Mouse (Mus musculus) urinary bladder, postnatal 36 days (tissue): Measurements from ENCODE around the gene Aip.

Experiments used
- DNase-seq, 2 experiments: peaks; one replicate each; pipeline ENCODE4 v3.0.0; 2022; ENCODE audit warnings: low spot score in 2 of 2, mixed read lengths in 1 of 2

Gene Aip

DNA sequence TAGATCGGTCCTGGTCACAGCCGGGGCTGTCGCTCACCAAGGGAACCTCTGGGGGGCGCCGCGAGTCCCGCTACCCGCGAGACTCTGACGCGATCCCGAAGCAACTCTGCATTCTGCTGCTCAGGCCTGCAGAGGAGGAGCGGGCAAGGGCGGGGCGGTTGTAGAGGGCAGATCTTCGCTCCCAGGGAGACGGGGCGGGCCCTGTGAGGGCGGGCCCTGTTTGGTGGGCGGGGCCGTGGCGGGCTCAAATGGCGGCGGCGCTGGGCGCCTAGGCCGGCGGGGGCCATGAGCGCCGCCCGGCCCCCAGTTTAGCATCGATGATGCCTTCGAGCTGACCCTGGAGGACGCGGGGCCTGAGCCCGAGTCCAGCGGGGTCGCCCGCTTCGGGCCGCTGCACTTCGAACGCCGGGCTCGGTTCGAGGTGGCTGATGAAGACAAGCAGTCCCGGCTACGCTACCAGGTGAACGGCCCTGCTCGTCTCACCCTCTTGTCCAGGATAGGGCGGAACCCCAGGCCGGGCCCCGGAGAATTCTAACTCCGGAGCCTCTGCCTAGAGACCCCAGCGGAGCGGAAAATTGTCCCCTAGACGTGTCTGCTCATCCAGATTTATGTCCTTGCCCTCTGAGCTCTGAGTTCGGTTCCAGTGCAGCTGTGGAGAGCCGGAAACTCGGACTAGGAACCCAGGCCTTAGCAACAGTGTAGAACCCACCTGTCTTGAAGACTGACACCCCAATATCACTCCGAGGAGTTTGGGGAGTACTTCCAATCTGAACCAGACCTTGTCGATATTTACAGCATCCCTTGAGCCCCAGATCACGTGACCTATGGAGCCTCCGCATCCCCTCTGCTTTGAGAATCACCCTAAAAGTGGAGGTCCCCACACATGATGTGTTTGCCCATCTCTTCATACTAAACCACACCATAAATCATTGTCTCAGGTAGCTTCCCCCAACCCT lies at the start of gene Aip:
Gene Aip (minus strand): TSS at position 118 of the 956 bp plus-strand sequence.
- DNase-seq: peak; percentile 96 to 99

DNA sequence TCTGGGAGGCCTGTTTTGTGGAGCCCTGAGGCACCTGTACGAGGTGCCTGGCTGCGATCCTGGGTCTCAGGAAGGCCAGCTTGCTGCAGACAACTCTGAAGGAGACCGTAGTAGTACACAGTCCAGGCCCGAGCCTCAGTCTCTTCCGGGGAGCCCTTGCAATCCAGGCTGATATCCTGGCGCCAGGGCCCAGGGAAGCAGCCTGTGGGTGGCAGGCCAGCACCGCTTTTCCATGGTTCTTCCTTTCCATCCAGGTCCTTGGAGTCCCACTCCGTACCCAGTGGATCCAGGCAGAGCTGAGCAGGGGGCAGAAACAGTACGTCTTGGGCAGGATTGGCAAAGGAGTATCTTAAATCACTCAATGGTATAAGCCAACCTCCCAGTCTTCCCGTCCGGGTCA lies 47.3 kb upstream of the Aip start:
- DNase-seq: no peak

GRCm38 (mm10) chr19:4171393-4172290 lies 46.0 kb upstream of the Aip start:
- no peak for DNase-seq

GRCm38 (mm10) chr19:4170723-4171392 lies 45.2 kb upstream of the Aip start:
- DNase-seq: no peak

DNA sequence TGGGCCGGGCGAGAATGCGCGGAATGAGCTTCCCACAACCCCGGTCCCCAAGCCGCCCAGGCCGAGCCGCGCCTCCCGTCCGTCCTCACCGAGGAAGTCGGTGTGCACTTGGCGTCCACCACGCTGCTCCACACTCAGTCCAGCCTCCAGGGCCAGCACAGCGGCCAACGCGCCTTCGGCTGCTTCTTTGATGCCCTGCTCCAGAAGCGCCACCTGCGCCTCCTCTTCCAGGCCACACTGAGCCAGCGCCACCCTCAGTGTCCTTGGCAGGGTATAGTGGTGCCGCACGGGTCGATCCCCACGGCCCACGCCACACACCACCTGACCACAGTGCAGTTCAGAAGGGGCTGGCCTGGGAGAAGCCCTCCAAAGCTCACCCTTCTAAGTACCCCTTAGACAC lies 44.2 kb upstream of the Aip start:
- DNase-seq: no peak

DNA sequence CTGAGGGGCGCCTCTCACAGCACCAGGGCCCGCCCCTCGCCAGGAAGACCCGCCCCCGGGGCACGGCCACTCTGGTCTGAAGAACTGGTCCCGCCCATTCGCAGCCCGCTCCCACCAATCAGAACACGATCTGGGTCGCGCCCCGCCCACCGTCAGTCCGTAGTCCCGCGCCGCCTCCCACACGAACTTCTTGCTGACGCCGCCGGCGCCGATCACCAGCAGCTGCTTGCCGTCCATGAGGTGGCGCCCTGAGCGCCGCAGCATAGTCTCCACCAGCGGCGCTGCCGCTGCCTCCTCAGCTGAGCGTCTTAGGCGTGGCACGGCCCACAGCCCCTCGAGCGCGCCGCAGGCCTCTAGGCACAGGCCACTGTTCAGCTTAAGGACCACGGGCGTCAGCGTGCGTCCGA lies 43.7 kb upstream of the Aip start:
- peak; percentile 99 to 100 for DNase-seq

DNA sequence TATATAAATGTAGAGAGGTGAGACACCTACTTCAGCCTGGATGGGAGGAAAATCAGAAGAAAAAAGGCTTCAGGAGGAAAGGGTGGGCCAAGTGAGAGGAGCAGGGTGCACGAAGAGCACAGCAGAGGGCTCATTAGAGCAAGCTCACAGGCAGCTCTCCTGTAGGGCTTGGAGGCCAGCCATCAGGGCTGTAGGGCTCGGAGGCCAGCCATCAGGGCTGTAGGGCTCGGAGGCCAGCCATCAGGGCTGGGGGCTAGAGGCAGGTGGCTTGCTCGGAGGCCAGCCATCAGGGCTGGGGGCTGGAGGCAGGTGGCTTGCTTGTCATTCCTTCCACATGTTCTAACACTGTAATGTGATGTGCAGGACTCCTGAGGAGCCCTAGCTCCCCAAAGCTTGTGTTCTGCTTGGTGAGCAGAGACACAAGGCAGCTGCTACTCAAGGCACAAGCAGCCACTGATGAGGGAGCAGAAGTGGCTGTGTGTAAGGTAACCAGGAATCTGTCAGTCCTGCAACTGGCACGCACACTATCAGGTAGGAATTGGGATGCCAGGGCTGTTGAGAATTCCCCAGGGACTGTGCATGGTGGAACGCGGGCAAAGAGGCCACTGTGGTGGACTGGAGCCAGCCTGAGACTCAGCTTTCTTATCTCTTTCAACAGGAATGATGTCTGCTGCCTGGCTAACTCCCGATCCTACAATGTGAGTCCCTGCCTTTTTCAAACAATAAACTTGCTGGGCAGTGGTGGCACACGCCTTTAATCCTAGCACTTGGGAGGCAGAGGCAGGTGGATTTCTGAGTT lies 41.2 kb upstream of the Aip start:
- no peak for DNase-seq

DNA sequence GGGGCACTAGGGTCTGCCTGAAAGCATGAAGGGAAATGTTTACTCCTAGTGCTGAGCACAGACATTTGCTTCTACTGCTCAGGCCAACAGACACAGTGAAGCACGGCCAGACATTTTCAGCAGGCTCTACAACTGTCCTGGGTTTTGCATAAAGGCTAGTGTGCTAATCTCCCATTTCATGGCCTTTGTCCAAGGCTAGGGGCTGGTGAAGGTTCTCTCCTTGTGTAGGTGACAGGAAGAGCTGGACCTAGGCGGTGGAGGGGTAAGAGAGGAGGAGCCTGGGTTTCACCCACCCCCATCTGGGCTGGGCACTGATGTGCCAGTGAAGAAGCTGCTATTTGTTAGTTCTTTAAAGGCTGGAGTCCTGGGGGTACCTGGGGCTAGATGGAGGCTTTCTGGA lies 39.1 kb upstream of the Aip start:
- no peak for DNase-seq

DNA sequence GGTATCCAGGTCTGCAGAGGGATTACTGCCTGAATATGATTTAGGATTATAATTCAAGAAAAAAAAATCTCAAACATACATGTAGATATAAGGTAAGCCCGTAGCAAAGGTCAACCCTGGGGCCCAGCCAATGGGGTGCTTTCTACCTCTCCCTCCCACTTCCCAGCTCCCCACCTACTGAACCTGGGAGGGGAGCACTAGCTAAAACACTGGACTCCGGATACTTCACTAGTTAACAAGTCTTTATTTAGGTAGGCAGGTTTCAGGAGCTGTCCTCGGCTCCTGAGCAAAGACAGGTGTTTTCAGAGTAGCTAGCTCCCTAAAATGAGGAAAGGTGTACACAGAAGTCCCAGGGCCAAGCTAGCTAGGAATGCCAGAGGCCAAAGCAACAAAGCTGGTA lies 38.4 kb upstream of the Aip start:
- DNase-seq: no peak

GRCm38 (mm10) chr19:4163543-4163887 lies 37.9 kb upstream of the Aip start:
- no peak for DNase-seq

GRCm38 (mm10) chr19:4162646-4163542 lies 37.2 kb upstream of the Aip start, which contains the start of gene Rps6kb2:
Gene Rps6kb2, minus strand, starts transcription at chr19:4163354.
- peak; percentile 92 to 96 for DNase-seq

GRCm38 (mm10) chr19:4159049-4159448 lies 33.4 kb upstream of the Aip start:
- DNase-seq: no peak

DNA sequence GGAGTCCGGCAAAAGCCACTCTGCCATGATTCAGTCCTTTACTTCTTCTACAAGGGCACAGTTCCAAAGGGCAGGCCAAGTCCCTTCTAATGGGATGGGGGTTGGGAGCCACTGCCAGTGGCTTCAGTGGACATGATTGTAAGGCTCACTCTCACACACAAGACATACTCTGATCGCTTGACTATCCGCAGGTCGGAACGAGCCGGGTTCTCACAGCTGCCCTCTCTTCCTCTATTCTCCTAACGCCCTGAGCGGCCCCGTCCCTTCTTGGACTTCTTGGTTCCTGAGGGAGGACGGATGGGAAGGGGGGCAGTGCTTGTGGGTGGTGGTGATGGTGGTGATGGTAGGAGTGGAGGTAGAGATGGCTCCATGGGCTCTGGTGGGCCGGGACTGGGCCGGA lies 31.1 kb upstream of the Aip start:
- DNase-seq: no peak

DNA sequence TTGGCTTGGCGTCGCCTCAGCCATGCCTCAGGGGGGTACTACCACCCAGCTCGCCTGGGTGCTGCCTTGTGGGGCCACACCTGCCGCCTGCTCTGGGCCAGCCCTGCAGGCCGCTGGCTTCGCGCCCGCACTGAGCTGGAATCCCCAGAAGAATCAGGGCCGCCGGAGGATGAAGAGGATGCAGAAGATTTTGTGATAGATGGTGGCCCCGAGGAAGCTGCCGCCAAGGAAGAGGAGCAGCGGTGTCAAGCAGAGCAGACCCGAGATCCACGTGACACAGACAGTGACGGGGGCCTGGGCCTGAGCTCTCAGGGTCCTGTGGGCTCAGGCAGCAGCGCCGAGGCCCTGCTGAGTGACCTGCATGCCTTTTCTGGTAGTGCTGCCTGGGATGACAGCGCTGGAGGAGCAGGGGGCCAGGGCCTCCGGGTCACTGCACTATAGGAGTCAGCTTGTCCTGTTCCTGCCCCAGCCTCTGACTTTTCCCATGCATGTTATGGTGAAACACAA lies 30.5 kb upstream of the Aip start:
- DNase-seq: no peak

- no peak for DNase-seq
Observed at GRCm38 (mm10) chr19:4155223-4156072, 29.8 kb upstream of the Aip start.

- no peak for DNase-seq
Observed at GRCm38 (mm10) chr19:4154437-4155222, 29.0 kb upstream of the Aip start.

DNA sequence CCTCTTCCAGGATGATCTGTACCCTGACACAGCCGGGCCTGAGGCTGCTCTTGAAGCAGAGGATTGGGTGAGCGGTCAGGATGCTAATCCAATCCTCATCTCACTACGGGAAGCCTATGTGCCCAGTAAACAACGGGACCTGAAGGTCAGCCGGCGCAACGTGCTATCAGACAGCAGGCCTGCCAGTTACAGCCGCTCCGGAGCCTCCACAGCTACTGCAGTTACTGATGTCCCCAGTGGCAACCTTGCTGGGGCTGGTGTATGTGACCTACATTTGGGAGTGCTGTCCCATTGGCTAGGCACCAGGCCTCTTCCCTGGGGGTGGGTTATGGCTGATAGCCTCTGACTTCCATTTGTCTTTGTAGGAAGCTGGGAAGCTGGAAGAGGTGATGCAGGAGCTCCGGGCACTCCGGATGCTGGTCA lies 27.6 kb upstream of the Aip start, which contains the start of gene Ptprcap:
Gene Ptprcap (plus strand): TSS at position 373 of the 423 bp plus-strand sequence.
- DNase-seq: no peak
